Mouse (Mus musculus) intestine, postnatal 0 days (tissue): ENCODE measurements around the gene Chga. TPM values are rescaled to one million over a fixed set of nuclear protein-coding genes. Genes with fewer than 3 reads are reported as not detected.

Source experiments
- ATAC-seq: fragments of 200-750 bp; cut with Nextera tagmentation; 2 replicates; pipeline ENCODE4 v1.8.0; 2017; ENCODE audit warnings: mild to moderate bottlenecking, moderate TSS enrichment, moderate library complexity
- H3K27ac ChIP-seq: fragments of 300-500 bp; sonication (generic); 2 replicates; pipeline ENCODE4 v1.5.1; 2014; ENCODE audit warnings: mild to moderate bottlenecking, low read depth, low read length, moderate library complexity
- H3K27me3 ChIP-seq: fragments of 300-500 bp; sonication (generic); replicated peaks from 2 replicates; pipeline ENCODE4 v1.6.1; 2014; ENCODE audit warnings: low read length, mixed read lengths; ENCODE audit not compliant: control insufficient read depth, insufficient read depth
- H3K36me3 ChIP-seq: fragments of 300-500 bp; sonication (generic); 2 replicates; pipeline ENCODE4 v1.6.1; 2014; ENCODE audit warnings: mild to moderate bottlenecking, moderate library complexity; ENCODE audit not compliant: control insufficient read depth, insufficient read depth
- H3K4me1 ChIP-seq: fragments of 300-500 bp; sonication (generic); replicated peaks from 2 replicates; pipeline ENCODE4 v1.6.1; 2014; ENCODE audit warnings: antibody characterized with exemption, low read length, mixed read lengths; ENCODE audit not compliant: control insufficient read depth, insufficient read depth
- H3K4me2 ChIP-seq: fragments of 300-500 bp; sonication (generic); replicated peaks from 2 replicates; pipeline ENCODE4 v1.6.1; 2014; ENCODE audit warnings: low read depth, mild to moderate bottlenecking, moderate library complexity
- H3K4me3 ChIP-seq: fragments of 300-500 bp; sonication (generic); 2 replicates; pipeline ENCODE4 v1.5.1; 2014; ENCODE audit warnings: low read depth, low read length
- H3K9ac ChIP-seq: fragments of 300-500 bp; sonication (generic); 2 replicates; pipeline ENCODE4 v1.6.1; 2014; ENCODE audit warnings: mild to moderate bottlenecking, low read depth, low read length
- H3K9me3 ChIP-seq: fragments of 300-500 bp; sonication (generic); 2 replicates; pipeline ENCODE4 v1.6.1; 2016; ENCODE audit warnings: mixed run types; ENCODE audit not compliant: control insufficient read depth
- CTCF ChIP-seq: sonication (generic); IDR thresholded peaks from 2 replicates; pipeline ENCODE4 v1.5.1; 2016; ENCODE audit warnings: low read depth, mild to moderate bottlenecking, control low read depth, antibody characterized with exemption, moderate library complexity
- WGBS: fragments of 180-500 bp; shearing (Covaris S2); extraction: QIAGEN DNeasy Blood & Tissue Kit; methylation state at CpG from one replicate; pipeline ENCODE4 v1.1.7; 2014; 5-methylcytosine and 5-hydroxymethylcytosine counted together
- polyA plus RNA-seq: library from polyadenylated mRNA; unstranded; fragments of >200 nt; fragmentation: Nextera tagmentation; extraction: Ambion mirVana; gene quantifications from 2 replicates; pipeline ENCODE4 v1.2.1, GENCODE M21; 2015

Gene Chga
- 41.5 and 43.2 TPM in 2 replicates for polyA plus RNA-seq

GRCm38 (mm10) chr12:102554721-102555516, at the start of gene Chga:
Chga (plus strand) TSS chr12:102554969.
- TF ChIP-seq CTCF, result no peak
- Histone ChIP-seq H3K27ac (no peak within 1 kb of the TSS), H3K4me3 (0 out of 2 replicates have a peak within 1 kb of the TSS, but pooled peaks have one; percentile 5), H3K4me2 (peak within 1 kb of the TSS; percentile 44), H3K9ac (no peak within 1 kb of the TSS), H3K4me1 (no peaks in the 10 kb centered on the region), H3K9me3 (no peaks in the 10 kb centered on the region), H3K27me3 (peaks cover 28% of the 10 kb centered on the region), H3K36me3 (no peaks in the 10 kb centered on the region)
- WGBS, result 3% methylated on average over 47 of the region's 48 CpGs
- ATAC-seq, result peak; percentile 57

GRCm38 (mm10) chr12:102505131-102505713, 49.5 kb upstream of the Chga start:
- ATAC-seq, result no peak
- no peaks in the 10 kb centered on the region for H3K4me1 ChIP-seq
- no peaks in the 10 kb centered on the region for H3K36me3 ChIP-seq
- 69% methylated on average over 9 of the region's 9 CpGs for WGBS
- no peak overlapping the region for H3K9ac ChIP-seq
- H3K27ac ChIP-seq, result no peak overlapping the region
- TF ChIP-seq CTCF, result no peak
- no peaks in the 10 kb centered on the region for H3K27me3 ChIP-seq
- H3K9me3 ChIP-seq, result no peaks in the 10 kb centered on the region
- no peak overlapping the region for H3K4me3 ChIP-seq
- H3K4me2 ChIP-seq, result no peak overlapping the region

- no peaks in the 10 kb centered on the region for H3K27me3 ChIP-seq
- no peaks in the 10 kb centered on the region for H3K36me3 ChIP-seq
- ATAC-seq, result no peak
- H3K9ac ChIP-seq, result no peak overlapping the region
- no peak for TF ChIP-seq CTCF
- 85% methylated on average over 7 of the region's 7 CpGs for WGBS
- no peaks in the 10 kb centered on the region for H3K9me3 ChIP-seq
- H3K4me2 ChIP-seq, result no peak overlapping the region
- H3K27ac ChIP-seq, result no peak overlapping the region
- no peaks in the 10 kb centered on the region for H3K4me1 ChIP-seq
- no peak overlapping the region for H3K4me3 ChIP-seq
Measured at GRCm38 (mm10) chr12:102505949-102506348, 48.8 kb upstream of the Chga start.

GRCm38 (mm10) chr12:102511363-102511762, 43.4 kb upstream of the Chga start:
- TF ChIP-seq CTCF, result no peak
- H3K4me2 ChIP-seq, result no peak overlapping the region
- H3K27ac ChIP-seq, result no peak overlapping the region
- no peaks in the 10 kb centered on the region for H3K27me3 ChIP-seq
- WGBS, result 42% methylated on average over 3 of the region's 3 CpGs
- no peak overlapping the region for H3K4me3 ChIP-seq
- no peaks in the 10 kb centered on the region for H3K36me3 ChIP-seq
- no peaks in the 10 kb centered on the region for H3K4me1 ChIP-seq
- no peak for ATAC-seq
- H3K9ac ChIP-seq, result no peak overlapping the region
- no peaks in the 10 kb centered on the region for H3K9me3 ChIP-seq

- WGBS, result 84% methylated on average over 6 of the region's 6 CpGs
- Histone ChIP-seq H3K4me2 (no peak overlapping the region), H3K9me3 (no peaks in the 10 kb centered on the region), H3K27ac (no peak overlapping the region), H3K4me3 (no peak overlapping the region), H3K4me1 (no peaks in the 10 kb centered on the region), H3K27me3 (no peaks in the 10 kb centered on the region), H3K36me3 (no peaks in the 10 kb centered on the region), H3K9ac (no peak overlapping the region)
- ATAC-seq, result no peak
- no peak for TF ChIP-seq CTCF
Measured at GRCm38 (mm10) chr12:102514151-102514550, 40.6 kb upstream of the Chga start.

- Histone ChIP-seq H3K4me2 (no peak overlapping the region), H3K27me3 (no peaks in the 10 kb centered on the region), H3K27ac (no peak overlapping the region), H3K4me1 (no peaks in the 10 kb centered on the region), H3K9ac (no peak overlapping the region), H3K36me3 (no peaks in the 10 kb centered on the region), H3K4me3 (no peak overlapping the region), H3K9me3 (no peaks in the 10 kb centered on the region)
- 88% methylated on average over 6 of the region's 6 CpGs for WGBS
- no peak for TF ChIP-seq CTCF
- ATAC-seq, result no peak
Measured at GRCm38 (mm10) chr12:102514751-102515150, 40.0 kb upstream of the Chga start.
